Mouse (Mus musculus) activated CD4-positive, CD25-positive, alpha-beta regulatory T cell, adult 4 months (primary cell): ENCODE measurements around the gene Pcyt2. TPM values are rescaled to one million over a fixed set of nuclear protein-coding genes. Genes with fewer than 3 reads are reported as not detected.
"Not testable (repeated sequence)": the region's sequence is repeated elsewhere in the genome, so short reads cannot be mapped to it uniquely, and the experiment has no call there.

Experiments used
- ATAC-seq: one replicate; pipeline ENCODE4 v1.8.0; 2017
- polyA plus RNA-seq, 2 experiments: library from polyadenylated mRNA; unstranded; fragments of 100-300 nt; shearing (Covaris generic); gene quantifications; one replicate each; pipeline ENCODE4 v1.2.1; 2017

The Pcyt2 gene
- polyA plus RNA-seq, 2 experiments from 2014 or later: 84.5 to 112 TPM

DNA sequence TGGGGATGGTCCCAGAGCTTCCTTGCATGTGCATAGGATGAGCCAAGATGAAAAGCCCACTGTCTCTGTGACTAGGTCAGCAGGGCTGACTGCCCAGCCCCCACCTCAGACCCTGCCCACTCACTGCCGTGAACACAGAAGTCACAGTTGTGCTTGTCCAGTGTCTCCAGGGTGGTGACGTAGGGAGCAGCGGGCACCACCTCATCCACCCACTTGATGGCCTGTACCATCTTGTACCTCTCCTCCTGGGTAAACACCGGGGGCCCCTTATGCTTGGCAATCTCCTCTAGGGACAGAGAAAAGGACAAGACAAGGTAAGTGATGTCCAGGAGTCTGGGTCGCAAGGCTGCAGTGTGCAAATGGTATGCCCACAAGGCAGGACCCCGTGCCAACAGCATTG is 2.6 kb downstream of the Pcyt2 start:
- ATAC-seq: no peak

DNA sequence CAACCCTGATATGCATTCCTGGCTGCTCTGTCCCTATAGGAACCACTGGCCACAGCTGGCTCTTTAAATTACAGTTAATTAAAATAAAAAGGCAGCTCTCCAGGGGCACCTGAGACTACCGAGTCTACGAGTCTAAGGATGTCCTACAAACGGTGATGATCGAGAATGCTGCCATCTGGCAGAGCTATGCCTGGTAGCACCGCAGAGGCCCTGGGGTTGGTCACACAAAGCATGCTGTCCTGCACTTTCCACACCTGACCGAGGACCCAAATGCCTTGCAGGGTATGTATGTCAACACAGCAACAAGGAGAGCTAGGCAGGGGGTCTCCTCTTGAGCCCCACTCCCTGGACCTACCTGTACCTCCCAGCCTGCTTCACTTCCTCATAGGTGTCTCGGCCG is 3.8 kb downstream of the Pcyt2 start:
- ATAC-seq: no peak

DNA sequence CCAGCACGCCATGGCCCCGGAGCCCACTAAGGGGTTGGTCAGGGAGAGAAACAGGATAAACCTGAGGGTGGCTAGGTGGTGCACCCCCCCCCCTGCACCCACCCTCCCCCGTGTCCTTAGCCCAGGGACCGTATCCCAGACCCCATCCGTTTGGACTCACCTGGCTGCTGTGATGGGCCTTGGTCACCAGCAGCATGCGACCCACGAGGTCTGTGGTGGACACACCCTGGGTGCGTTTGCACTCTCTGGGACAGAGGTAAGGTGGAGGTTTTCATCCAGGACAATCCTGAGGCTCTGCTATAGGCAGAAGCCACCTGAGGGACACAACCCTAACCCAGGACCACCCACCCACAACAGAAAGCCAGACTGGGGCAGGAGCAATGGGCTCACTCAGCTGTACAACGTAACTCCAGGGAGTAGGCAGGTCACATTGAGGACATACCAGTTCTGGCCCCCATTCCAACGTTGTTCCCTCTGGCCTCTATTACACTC is 4.2 kb downstream of the Pcyt2 start:
- no peak for ATAC-seq

DNA sequence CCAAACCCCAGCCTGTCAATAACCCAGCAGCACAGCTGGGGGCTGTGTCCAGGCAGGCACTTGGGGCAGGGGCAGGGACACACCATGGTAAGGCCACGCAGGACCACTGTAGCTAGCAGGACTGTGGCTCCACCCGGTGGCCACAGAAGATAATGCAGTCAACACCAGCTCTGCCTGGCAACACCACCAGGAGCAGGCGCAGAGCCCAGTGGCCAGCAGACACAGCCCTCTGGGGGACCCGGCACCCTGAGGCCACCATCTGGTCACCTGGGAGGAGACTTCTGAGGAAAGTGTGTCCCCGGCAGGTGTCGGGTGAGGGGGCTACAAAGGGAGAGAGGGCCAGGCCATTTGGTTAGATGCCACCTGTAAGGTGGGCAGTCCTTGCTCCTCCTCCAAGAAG is 5.0 kb downstream of the Pcyt2 start:
- peak; percentile 51 for ATAC-seq

DNA sequence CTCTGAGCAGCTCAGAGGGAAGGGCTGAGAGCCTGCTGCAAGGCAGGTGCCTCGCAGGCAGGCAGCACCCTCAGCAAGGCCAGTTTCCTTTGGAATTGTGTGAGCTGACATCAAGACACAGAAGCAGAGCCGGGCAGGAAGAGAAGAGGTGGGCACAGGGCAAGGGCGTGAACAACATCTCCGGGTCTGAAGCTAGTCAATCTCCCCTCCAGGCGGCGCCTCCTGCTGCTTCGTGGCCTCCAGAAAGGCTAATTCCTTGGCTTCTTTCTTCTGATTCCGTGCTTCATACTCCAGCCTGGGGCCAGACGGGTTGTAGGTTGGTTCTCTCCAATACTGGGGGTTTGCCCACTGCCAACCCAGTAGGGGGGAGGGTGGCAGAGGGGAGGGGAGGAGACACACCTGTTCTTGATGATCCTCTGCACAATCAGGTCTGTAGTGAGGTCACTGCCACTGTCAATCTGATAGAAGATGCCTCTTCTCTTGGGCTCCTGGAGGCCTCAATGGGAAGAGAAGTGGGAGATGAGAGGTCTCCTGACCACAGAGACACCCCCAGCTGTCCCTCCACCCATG is 7.2 kb downstream of the Pcyt2 start:
- no peak for ATAC-seq

DNA sequence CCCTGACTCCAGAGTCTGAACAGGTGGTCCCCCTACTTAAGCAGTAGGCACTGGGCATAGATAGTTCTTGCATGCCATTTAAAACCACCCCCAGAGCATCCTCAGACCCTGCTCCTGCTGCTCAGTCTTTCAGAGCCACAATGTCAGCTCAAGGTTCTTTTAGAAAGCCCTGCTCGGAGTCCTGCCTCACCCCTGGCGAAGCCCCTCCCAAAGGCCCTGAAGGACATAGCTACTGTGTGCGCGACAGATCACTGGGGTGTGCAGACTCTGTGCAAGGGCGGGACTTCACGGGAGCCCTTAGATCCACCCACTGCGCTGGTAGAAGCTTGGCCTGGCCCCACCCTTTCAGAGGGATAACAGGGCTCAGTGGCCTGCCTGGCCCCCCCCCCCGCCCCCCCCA is 8.5 kb downstream of the Pcyt2 start:
- ATAC-seq: no peak

DNA sequence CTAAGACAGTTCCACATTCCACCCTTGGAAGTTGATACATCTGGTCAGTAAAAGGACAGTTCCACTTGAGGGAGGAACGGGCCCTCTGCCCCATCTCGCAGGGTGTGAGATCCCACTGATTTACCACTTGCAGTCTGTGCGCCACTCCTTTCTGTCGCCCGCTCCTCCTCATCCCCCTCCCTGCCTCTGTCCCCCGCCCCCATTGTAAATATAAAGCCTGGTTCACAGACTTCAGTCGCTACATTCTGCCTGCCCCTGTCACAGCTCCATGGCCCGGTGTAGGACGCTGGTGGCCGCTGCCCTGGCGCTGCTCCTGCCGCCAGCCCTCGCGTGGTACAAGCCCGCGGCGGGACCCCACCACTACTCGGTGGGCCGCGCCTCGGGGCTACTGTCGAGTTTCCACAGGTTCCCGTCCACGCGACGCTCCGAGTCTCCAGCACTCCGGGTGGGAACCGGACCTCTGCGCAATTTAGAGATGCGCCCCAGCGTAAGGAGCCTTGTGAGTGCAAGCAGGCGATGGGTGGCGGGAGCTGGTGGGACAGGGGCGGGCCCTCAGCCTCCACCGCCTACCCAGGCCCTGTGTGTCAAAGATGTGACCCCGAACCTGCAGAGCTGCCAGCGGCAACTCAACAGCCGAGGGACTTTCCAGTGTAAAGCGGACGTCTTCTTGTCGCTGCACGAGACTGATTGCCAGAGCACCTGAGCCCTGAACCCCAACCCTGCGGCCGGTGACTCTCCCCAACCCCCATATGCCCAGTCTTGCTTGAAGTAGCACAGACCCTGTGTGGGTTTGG is 9.3 kb downstream of the Pcyt2 start, which contains the start of gene Npb:
Gene Npb, plus strand, starts transcription at position 237 of the 794 bp plus-strand sequence.
- ATAC-seq: no peak

DNA sequence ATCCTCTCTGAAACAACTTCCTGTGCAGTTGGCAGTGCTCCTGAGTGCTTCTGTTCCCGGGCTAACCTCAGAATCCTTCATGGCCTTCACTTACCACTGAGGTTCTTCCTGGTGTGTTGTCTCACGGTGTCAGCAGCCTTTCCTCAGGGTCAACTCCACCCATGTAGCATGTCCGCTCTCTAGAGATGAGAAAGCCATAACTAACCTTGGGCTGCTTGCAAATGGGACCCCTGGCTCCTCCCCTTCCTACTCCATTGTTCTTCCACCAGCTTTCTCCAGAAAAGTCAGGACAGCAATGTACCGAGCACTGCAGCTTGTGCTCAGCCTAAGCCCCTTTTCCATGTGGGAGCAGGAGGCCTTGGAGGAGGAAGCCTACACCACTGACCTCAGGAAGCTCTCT is 11.0 kb downstream of the Pcyt2 start:
- ATAC-seq: no peak

DNA sequence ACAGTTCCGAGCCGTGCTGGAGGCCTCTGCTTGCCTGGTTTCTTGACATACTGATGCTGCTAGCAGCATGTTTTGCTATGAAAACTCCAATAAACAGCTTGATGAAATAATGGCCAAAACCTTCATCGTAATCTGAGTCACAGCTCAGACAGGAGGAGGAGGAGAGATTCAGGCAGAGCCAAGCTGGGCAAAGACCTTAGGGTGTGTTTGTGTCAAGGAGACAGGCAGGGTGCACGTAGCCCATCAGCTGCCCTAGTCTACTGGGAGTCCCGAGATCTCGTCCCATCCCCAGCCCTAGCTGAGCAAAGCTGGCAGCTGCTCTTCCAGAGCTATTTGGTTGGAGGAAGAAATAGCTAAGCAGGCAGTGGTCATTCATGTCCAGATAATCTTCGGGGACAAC is 12.1 kb downstream of the Pcyt2 start:
- no peak for ATAC-seq

DNA sequence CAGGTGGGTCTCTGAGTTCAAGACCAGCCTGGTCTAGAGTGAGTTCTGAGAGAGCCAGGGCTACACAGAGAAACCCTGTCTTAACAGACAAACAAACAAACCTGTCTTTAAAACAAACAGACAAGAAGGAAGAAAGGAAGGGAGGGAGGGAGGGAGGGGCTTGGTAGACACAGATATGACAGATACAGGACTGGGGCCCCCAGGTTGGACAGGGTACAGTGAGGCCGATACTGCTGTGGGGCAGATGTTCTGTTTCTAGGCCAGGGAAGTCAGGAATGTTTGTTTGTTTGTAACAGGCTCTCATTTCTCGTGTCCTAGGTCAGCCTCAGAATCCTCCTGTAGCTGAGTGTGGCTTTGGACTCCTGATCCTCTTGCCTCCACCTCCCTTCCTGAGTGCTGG is 14.2 kb downstream of the Pcyt2 start:
- ATAC-seq: no peak

DNA sequence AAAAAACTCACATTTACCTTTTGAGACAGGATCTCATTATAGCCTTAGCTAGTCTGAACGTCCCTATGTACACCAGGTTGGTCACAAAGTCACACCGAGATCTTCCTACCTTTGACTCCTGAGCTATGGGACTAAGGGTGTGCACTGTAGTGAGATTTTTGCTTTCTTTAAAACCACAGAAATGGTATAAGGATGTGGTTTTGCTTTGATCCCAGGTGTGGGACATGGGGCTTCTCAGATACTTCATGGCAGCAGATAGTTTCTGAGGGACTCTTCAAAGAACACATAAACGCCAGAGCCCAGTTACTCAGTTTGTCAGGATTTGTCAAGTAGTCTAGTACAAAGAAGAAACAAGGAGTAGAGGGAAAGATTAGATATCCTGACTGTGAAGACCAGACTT is 17.0 kb downstream of the Pcyt2 start:
- ATAC-seq: peak; percentile 30

DNA sequence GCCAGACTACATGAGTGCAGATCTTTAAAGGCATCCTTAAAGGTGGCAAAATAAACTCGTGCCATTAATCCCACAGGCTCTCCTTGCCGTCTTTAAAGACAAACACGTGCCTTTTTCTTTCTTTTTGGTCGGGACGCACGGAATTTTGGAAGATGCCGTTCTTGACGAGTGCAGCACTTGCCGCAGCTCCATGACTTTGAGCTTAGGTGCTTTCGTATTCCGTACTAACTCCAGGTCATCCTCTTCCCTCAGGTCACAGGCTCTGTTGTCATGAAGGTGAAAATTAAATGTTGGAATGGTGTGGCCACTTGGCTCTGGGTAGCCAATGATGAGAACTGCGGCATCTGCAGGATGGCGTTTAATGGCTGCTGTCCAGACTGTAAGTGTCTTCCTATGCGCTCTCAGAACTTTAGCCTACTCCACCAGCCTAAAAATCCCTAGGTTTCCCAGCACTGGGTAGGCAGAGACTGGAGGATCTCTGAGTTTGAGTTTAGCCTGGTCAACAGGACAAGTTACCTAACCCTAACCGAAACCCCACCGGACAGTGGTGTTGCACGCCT is 18.7 kb downstream of the Pcyt2 start:
- ATAC-seq: no peak

DNA sequence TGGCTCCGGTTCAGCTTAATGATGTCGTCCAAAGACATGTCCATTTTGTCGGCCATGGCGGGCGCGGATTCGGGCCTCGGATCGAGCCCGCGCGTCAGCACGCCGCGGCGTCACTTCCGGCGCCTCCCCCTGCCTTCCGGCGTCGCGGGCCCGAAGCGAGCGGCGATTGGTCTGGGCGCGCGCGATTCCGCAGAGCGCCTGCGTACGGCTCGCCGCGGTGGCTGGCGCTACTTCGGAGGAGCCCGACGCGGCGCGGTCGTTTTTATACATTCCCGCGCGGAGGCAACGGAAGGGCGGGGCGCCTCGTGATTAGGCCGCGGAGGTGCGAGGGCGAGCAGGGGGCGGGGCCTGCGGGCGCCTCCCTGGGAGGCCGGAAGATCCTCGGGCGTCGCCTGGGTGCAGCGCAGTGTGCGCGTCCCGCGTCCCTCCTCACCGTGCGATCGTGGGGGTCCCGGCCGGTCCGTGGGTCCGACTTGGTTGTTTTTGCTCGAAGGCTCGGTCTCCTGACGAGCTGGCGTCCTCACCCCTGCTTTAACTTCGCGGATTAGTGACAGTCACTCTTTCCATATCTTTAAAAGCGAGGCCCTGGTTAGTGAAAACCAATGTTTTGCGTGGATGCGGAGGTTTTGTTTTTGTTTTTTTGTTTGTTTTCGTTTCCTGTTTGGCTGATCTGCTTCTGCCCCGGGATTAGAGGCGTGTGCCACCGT is 19.3 kb downstream of the Pcyt2 start, which contains the start of the genes Alyref and Anapc11:
Gene Alyref, minus strand, starts transcription at position 83 of the 707 bp plus-strand sequence.
Gene Anapc11, plus strand, starts transcription at position 139 of the 707 bp plus-strand sequence.
- ATAC-seq: peak; percentile 86

DNA sequence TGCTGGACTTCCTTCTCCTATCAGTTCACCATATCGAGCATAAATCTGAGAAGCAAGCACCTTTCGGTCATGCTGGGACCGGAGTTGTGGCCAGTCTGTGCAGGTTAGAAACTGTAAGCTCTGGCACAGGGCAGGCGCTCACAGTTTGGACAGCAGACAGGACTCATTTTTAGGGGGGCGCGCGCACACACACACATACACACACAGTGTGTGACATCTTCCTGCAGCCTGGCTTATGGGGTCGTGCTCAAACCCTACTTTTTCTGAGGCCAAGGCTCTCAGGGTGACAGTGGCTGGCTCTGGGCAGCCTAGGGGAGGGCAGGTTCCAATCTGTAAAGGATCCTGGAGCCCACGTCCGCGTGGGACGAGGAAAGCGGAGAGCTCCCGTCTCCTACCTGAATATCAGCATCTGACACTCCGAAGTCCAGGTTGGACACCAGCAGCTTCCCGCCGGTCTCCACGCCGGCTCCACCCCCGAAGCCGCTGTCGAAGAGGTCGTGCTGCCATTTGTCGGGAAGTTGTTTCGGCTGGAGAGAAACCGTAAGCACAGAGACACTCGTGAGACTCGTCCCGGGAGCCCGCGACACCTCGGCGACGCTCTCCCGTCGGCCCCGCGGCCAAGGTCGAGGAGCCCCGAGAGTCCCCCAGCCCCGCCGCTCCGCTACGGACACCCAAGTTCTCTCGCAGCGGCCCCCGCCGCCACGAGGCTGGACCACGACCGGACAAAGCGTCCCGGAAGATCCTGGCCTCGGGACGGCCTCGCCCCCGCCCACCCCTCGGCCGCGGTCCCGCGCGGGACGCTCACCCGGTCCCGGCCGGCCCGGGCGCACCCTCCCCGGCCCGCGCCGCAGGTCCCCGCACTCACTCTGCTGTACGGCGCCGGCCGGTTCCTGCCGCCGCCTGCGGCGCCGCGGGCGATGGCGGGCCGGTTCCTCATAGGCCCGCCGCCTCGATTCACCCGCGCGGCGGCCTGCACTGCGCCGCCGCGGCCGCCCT is 20.2 kb downstream of the Pcyt2 start:
- ATAC-seq: peak; percentile 7

DNA sequence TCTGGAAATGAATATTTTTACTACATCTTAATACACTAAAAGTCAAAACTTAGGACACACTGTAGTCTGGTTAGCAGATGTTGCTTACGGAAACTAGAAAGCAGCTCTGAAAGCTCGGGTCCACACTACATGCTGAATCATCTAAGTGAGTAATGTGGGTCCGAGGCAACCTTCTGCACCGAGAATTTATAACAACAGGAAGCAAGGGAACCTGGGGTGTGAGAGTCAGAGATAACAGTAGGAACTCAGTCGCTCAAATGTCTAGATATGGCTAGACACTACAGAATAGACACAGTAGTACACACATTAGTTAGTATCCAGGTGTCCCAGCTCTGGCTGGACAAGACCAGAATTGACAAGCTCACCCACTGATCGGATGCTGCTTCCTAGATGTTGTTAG is 29.2 kb downstream of the Pcyt2 start:
- ATAC-seq: no peak

DNA sequence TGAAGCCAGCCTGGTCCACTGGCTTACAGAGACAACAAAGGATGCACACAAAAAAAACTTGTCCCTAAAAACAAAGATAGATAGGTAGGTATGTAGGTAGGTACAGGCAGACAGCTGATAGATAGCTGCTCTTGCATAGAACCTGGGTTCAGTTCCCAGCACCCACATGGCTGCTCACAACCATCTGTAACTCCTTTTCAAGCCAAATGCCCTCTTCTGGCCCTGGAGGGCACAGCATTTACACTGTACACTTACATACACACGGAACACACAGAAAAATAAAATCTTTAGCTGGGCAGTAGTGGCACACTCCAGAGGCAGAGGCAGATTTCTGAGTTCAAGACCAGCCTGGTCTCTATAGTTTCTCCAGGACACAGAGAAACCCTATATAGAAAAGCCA is 33.8 kb downstream of the Pcyt2 start:
- ATAC-seq: no peak

DNA sequence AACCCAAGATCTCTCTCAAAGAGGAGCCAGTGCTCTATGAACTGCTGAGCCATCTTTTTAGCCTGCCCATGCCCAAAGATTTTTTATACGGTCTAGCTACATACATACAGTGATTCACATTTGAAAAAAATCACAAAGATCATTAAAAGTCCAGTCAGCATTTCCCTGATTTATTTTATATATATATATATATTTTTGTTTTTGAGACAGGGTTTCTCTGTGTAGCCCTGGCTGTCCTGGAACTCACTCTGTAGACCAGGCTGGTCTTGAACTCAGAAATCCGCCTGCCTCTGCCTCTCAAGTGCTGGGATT is 34.8 kb downstream of the Pcyt2 start:
- not testable (repeated sequence) for ATAC-seq

DNA sequence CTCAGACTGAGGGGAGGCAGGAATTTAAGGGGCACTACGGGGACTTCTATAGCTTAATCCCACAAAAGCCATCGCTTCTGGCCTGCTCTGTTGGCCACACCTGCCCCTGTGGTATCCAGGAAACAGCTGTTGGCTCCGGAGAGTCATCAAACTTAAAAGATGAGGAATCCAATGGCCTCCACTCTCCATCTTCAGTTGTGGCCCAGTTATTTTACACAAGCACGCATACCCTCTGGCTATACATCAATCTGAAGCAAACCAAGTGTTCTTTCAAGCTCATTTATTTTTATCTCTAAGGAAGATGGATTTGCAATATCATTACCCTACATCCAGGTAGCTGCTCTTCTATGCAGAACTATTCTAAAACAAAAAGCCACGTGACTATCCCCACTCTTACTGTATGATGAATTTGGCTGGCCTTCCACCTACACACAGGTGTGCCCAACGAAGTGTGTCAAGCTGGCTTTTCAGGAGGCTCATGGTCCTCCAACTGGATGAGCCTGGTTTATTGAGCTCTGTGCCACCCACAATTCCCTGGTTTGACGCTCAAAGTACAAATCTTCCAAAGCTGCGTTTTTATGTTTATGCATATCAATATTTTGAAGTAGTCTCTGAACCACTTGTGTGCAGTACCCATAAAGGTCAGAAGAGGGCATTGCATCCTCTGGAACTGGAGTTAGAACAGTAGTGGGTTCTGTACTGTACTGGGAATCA is 35.3 kb downstream of the Pcyt2 start:
- no peak for ATAC-seq

DNA sequence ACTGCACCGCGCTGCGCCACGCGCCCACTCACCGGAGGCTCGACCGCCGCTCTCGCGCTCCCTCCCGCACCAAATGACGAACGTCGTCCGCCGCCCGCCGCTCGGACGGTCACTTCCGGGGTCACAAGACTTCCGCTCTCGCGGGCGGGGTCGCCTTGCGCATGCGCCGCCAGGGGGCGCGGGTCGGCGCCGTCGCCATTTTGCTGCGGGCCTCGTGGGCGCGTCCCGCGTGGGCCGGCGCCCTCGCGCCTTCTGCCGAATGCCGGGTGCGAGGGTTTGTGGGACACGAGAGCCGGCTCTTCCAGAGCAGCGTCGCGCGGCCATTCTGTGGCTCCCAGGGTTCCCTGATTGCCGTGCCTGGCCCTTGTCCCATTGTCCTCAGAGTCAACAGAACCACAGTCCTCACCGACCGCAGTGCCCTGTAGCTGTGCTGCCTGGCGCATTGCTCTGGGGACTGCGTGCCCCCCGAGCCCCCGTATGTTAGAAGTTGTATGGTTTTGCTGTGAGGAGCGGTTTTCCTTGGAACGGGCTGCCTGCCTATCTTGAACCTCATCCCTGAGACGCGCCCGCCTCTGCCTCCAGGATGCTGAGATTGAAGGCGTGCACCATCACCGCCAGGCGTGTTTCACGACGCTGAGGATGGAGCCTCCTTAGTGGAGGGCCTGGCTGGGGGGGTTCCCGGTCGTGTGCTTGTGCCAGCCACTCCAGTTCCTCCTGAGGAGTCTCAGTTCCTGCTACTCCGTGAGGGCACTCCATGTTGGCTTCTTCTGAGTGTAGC is 36.1 kb downstream of the Pcyt2 start, which contains the start of gene Arhgdia:
Gene Arhgdia, minus strand, starts transcription at position 135 of the 778 bp plus-strand sequence.
- peak; percentile 50 for ATAC-seq

DNA sequence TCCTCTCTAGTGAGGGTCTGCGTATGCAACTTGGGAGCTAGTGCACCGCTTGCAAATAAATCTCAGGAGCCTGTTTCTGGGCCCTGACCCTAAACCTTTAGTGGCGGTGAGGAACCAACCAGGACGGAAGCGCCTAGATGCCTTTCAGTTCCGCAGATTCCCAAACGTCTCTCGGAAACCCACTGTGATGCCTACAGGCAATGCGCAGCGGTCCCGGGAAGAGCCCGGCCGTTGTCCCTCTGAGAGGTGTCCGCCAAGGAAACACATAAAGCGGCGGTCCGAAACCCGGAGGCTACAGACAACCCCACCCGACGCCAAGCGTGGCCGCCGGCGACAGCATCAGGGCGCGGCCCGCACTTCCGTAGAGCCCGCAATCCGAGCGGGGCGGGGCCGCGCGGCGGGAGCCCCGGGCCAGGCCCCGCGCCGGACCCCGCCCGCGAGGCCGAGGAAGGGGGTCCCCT is 36.8 kb downstream of the Pcyt2 start:
- no peak for ATAC-seq
